Mouse (Mus musculus) small intestine, adult 2 months (tissue): ENCODE data around the gene Gm10322. TPM values are rescaled to one million over a fixed set of nuclear protein-coding genes. Genes with fewer than 3 reads are reported as not detected.

Experiments
- H3K27ac ChIP-seq: fragments of 200-500 bp; 2 replicates; pipeline ENCODE4 v1.5.1; 2012; ENCODE audit warnings: low read depth, low read length, control low read depth, inconsistent platforms; ENCODE audit not compliant: insufficient read depth
- H3K27me3 ChIP-seq: fragments of 200-500 bp; 2 replicates; pipeline ENCODE4 v1.6.1; 2012; ENCODE audit warnings: mild to moderate bottlenecking, moderate library complexity, low read length, inconsistent platforms; ENCODE audit not compliant: control insufficient read depth, insufficient read depth
- H3K36me3 ChIP-seq: fragments of 200-500 bp; 2 replicates; pipeline ENCODE4 v1.6.1; 2012; ENCODE audit warnings: mild to moderate bottlenecking, low read length, control low read depth, inconsistent platforms; ENCODE audit not compliant: control insufficient read depth, insufficient read depth
- H3K4me1 ChIP-seq: fragments of 200-500 bp; 2 replicates; pipeline ENCODE4 v1.6.1; 2012; ENCODE audit warnings: low read length, inconsistent platforms, mixed read lengths; ENCODE audit not compliant: control insufficient read depth, insufficient read depth, insufficient read length
- H3K4me3 ChIP-seq: fragments of 200-500 bp; 2 replicates; pipeline ENCODE4 v1.5.1; 2012; ENCODE audit warnings: low read depth, mild to moderate bottlenecking, control low read depth, inconsistent platforms, low read length, moderate library complexity
- CTCF ChIP-seq: fragments of 200-500 bp; IDR thresholded peaks from 2 replicates; pipeline ENCODE4 v1.5.1; 2012; ENCODE audit warnings: low read depth, mild to moderate bottlenecking, control low read depth, inconsistent platforms, low read length, moderate library complexity, mixed read lengths; ENCODE audit not compliant: insufficient replicate concordance, insufficient read length; ENCODE audit errors: extremely low read depth
- POLR2A ChIP-seq: fragments of 200-500 bp; IDR thresholded peaks from 2 replicates; pipeline ENCODE4 v1.6.1; 2012; ENCODE audit warnings: low read depth, mild to moderate bottlenecking, control low read depth, inconsistent platforms, low read length, moderate library complexity
- WGBS: fragments of 180-500 bp; shearing (Covaris S2); methylation state at CpG from one replicate; pipeline ENCODE4 v1.1.7; 2018; 5-methylcytosine and 5-hydroxymethylcytosine counted together
- polyA plus RNA-seq: library from polyadenylated mRNA; depleted of rRNA; stranded (reverse); fragments of >200 nt; gene quantifications from 2 replicates; pipeline ENCODE4 v1.2.3, GENCODE M21; 2012; rRNA removed

Gm10322 gene
- polyA plus RNA-seq, 1 experiment: not detected

DNA sequence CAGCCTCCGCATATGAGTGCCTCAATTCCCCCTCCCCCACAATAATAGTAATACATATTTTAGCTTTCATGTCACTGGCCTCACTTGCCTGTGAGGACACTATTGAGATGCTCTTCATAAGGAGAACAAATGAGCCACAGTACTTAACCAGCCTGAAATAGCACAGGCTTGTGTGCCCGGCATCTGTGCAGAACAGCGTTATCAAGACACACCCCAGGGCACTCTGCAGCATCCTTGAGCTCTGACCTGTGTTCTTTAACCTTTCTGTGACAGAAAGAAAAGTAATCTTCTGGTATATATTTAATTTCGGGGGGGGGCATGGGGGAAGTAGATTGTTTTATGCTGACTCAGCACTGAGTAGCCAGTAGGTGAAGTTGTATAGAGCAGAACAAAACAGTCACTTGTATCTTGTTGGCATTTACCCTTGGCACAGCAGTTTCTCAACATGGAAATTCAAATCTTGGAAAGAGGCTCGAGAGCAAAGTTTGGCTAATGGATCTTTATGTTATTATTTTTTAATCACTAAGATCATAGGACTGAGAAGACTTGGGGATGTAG, 31.0 kb downstream of the Gm10322 start:
- H3K27me3 ChIP-seq: no peaks in the 10 kb centered on the region
- WGBS: 39% methylated on average over 5 of the region's 5 CpGs
- H3K27ac ChIP-seq: peak overlapping the region; percentile 83
- H3K4me1 ChIP-seq: peaks cover 15% of the 10 kb centered on the region; the same call in 1 of the 2 replicates
- H3K4me3 ChIP-seq: no peak overlapping the region
- TF ChIP-seq CTCF: no peak
- no peak for TF ChIP-seq POLR2A
- H3K36me3 ChIP-seq: no peaks in the 10 kb centered on the region

DNA sequence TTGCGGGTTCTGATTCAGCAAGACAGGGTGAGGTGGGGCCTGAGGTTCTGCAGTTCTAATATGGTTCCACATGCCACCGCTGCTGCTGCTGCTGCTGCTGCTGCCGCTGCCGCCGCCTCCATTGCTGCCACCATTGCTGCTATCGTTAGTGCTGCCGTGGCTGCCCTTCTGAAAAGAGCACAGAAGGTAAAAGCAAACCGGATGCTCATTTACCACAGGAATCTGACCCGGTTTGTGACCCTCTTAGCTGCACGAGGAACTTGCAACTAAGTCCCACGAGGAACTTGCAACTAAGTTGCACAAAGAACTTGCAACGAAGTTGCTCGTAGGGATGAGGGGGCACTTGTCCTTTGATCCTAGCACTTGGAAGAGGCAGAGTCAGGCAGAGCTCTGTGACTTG, 40.9 kb downstream of the Gm10322 start:
- Histone ChIP-seq H3K4me3 (no peak overlapping the region), H3K4me1 (no peaks in the 10 kb centered on the region), H3K27ac (no peak overlapping the region), H3K36me3 (no peaks in the 10 kb centered on the region), H3K27me3 (no peaks in the 10 kb centered on the region)
- TF ChIP-seq POLR2A (no peak), CTCF (no peak)
- WGBS: 81% methylated on average over 13 of the region's 13 CpGs

DNA sequence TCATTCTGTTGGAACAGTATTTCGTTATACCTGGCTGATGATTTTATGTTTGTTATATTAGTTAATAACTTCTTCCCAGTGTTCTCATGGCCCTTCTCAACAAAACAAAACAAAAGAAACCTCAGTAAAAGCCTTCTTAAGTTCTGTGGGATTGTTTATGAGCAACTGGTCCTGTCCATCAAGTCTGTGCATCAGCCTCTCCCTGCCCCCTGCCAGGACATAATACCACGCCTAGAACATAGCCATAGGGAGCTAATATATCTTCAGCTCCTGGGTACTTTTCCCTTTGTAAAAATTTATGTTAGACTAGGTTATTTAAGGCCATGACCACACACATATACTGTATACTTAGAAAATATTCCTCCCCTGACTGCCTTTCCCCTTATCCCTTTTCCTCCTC, 48.9 kb downstream of the Gm10322 start:
- Histone ChIP-seq H3K27ac (no peak overlapping the region), H3K4me3 (no peak overlapping the region), H3K36me3 (no peaks in the 10 kb centered on the region), H3K4me1 (peaks cover 16% of the 10 kb centered on the region; the same call in 1 of the 2 replicates), H3K27me3 (no peaks in the 10 kb centered on the region)
- WGBS: 60% methylated on average over 2 of the region's 2 CpGs
- TF ChIP-seq CTCF (no peak), POLR2A (no peak)

DNA sequence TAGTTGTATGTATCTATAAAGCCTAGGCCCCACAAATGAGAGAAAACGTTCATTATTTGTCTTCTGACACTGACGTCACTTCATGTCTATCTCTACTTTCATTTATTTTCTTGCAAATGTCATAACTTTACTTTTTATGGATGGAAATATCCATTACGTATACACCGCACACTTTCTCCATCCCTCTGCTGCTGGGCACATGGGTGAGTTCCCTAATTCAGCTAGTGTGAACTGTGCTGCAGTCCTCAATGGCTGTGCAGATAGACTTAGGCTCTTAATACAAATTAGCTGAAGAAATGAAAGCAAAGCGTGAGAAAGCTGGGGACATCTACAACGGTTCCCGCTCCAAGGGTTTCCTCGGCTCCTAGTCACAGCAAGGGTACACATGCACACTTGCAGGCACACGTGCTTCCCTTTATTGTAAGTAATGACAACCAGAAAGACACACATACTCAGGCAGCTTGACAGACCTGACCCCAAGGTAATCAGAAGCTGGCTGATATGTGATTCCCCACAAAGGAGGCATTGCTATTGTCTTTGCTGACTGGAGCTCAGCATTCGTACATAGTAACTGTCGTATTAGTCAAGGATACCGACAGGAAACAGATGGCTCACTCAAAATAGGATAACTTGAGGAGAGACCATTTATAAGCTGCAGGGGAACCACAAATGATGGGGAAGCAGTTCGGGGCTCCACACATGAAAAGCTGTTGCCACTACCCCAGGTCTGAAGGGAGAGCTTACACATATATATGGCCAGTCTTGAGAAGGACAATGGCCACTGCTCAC, 49.8 kb downstream of the Gm10322 start:
- H3K27ac ChIP-seq: no peak overlapping the region
- H3K27me3 ChIP-seq: no peaks in the 10 kb centered on the region
- 80% methylated on average over 13 of the region's 13 CpGs for WGBS
- peaks cover 16% of the 10 kb centered on the region; the same call in 1 of the 2 replicates for H3K4me1 ChIP-seq
- H3K36me3 ChIP-seq: no peaks in the 10 kb centered on the region
- TF ChIP-seq CTCF: no peak
- no peak overlapping the region for H3K4me3 ChIP-seq

Other genes with a start within 250 kb of the Gm10322 start
- gene Gm10273, start 220.4 kb upstream of the Gm10322 start, polyA plus RNA-seq: 0.38 and 1.1 TPM in 2 replicates
- gene Pla2g12b, start 212.4 kb upstream of the Gm10322 start, polyA plus RNA-seq: 31.3 and 92.7 TPM in 2 replicates
- gene Oit3, start 174.3 kb upstream of the Gm10322 start, polyA plus RNA-seq: 0.24 and 0.72 TPM in 2 replicates
- 38.0 and 87.5 TPM in 2 replicates for gene Mcu, start 629 bp downstream of the Gm10322 start, polyA plus RNA-seq
- 71.1 and 134 TPM in 2 replicates for gene Micu1, start 86.4 kb downstream of the Gm10322 start, polyA plus RNA-seq